Mouse (Mus musculus): ENCODE measurements around the gene Qdpr. TPM values are rescaled to one million over a fixed set of nuclear protein-coding genes. Genes with fewer than 3 reads are reported as not detected.

Gene Qdpr
- polyA plus RNA-seq, 1 experiment from 2014 or later: 85.3 TPM

- Histone ChIP-seq H3K4me1 (replicated peaks) (peaks cover 6% of the 10 kb centered on the region), H3K27me3 (no peaks in the 10 kb centered on the region), H3K9ac (no peak overlapping the region), H3K4me2 (no peak overlapping the region), H3K4me3 (replicated peaks) (no peak overlapping the region), H3K36me3 (replicated peaks) (no peaks in the 10 kb centered on the region), H3K27ac (replicated peaks) (no peak overlapping the region), H3K9me3 (replicated peaks) (no peaks in the 10 kb centered on the region)
- 32% methylated on average over 8 of the region's 8 CpGs for WGBS (ENCODE audit: insufficient replicate concordance)
- ATAC-seq (ENCODE audit: insufficient read depth): no peak
Observed at GRCm38 (mm10) chr5:45424021-45424886, 25.8 kb downstream of the Qdpr start.

DNA sequence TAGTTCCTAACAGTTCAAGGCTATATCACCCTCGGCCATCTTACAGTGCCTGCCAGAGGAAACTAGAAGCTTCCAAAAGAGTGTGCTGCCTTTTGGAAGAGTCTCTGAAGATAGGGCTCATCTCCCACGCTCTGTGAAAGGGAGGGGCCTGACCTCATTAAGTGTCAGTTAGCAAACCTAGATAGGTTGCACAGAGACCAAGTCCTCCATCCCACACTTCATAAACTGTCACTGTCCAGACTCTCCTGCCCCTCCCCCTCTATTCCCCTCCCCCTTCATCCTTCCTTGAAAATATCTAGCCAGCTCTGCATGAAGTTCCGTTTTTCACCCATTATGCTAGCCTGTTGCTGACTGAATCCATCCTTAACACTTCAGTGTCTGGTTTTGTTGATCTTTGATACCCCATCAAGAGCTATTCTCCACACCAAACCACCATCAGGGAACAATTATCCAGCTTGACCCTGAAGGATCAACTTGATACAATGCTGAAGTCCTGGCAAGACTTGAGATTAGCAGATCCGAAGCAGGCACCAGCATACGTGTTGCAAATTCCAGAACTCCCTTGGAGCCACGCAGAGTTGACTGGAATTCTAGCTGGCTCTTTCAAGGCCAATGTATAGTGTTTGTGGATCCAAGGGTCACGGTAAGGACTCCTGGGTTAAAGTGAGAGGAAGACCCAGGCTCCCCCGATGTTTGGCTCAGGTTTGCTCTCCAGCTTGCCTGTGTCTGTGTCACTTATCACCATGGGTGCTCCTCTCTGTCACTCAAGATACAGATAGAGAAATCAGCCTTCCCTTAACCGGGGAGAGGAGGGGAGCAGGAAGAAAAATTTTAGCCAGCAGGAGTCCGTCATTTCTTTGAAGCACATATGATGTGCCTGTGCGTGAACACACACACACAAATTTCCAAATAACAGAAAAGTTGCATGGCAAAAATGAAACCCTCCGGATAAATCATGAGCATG lies 27.9 kb downstream of the Qdpr start:
- H3K27me3 ChIP-seq: no peaks in the 10 kb centered on the region
- ATAC-seq (ENCODE audit: insufficient read depth): no peak
- H3K9ac ChIP-seq: no peak overlapping the region
- WGBS (ENCODE audit: insufficient replicate concordance): 47% methylated on average over 12 of the region's 12 CpGs
- peaks cover 6% of the 10 kb centered on the region for H3K4me1 ChIP-seq (replicated peaks)
- H3K9me3 ChIP-seq (replicated peaks): no peaks in the 10 kb centered on the region
- no peak overlapping the region for H3K4me2 ChIP-seq
- no peak overlapping the region for H3K4me3 ChIP-seq (replicated peaks)
- no peak overlapping the region for H3K27ac ChIP-seq (replicated peaks)
- no peaks in the 10 kb centered on the region for H3K36me3 ChIP-seq (replicated peaks)

GRCm38 (mm10) chr5:45419841-45420638 lies 30.0 kb downstream of the Qdpr start:
- H3K27me3 ChIP-seq: no peaks in the 10 kb centered on the region
- H3K4me3 ChIP-seq (replicated peaks): no peak overlapping the region
- H3K36me3 ChIP-seq (replicated peaks): no peaks in the 10 kb centered on the region
- peaks cover 6% of the 10 kb centered on the region for H3K4me1 ChIP-seq (replicated peaks)
- H3K4me2 ChIP-seq: no peak overlapping the region
- no peak; the same call in 1 of the 2 replicates for ATAC-seq (ENCODE audit: insufficient read depth)
- H3K9ac ChIP-seq: no peak overlapping the region
- WGBS (ENCODE audit: insufficient replicate concordance): 54% methylated on average over 10 of the region's 10 CpGs
- H3K9me3 ChIP-seq (replicated peaks): no peaks in the 10 kb centered on the region
- H3K27ac ChIP-seq (replicated peaks): no peak overlapping the region

- no peak overlapping the region for H3K9ac ChIP-seq
- H3K4me2 ChIP-seq: no peak overlapping the region
- no peak overlapping the region for H3K27ac ChIP-seq (replicated peaks)
- no peaks in the 10 kb centered on the region for H3K27me3 ChIP-seq
- no peak for ATAC-seq (ENCODE audit: insufficient read depth)
- peaks cover 6% of the 10 kb centered on the region for H3K4me1 ChIP-seq (replicated peaks)
- H3K9me3 ChIP-seq (replicated peaks): no peaks in the 10 kb centered on the region
- no peak overlapping the region for H3K4me3 ChIP-seq (replicated peaks)
- WGBS (ENCODE audit: insufficient replicate concordance): 31% methylated on average over 3 of the region's 3 CpGs
- no peaks in the 10 kb centered on the region for H3K36me3 ChIP-seq (replicated peaks)
Observed at GRCm38 (mm10) chr5:45417859-45418443, 32.1 kb downstream of the Qdpr start.

GRCm38 (mm10) chr5:45416478-45416877 lies 33.6 kb downstream of the Qdpr start:
- H3K4me3 ChIP-seq (replicated peaks): no peak overlapping the region
- H3K27ac ChIP-seq (replicated peaks): no peak overlapping the region
- H3K9me3 ChIP-seq (replicated peaks): no peaks in the 10 kb centered on the region
- no peaks in the 10 kb centered on the region for H3K4me1 ChIP-seq (replicated peaks)
- ATAC-seq (ENCODE audit: insufficient read depth): no peak
- no peaks in the 10 kb centered on the region for H3K36me3 ChIP-seq (replicated peaks)
- H3K4me2 ChIP-seq: no peak overlapping the region
- no peaks in the 10 kb centered on the region for H3K27me3 ChIP-seq
- no peak overlapping the region for H3K9ac ChIP-seq
- WGBS (ENCODE audit: insufficient replicate concordance): 47% methylated on average over 3 of the region's 3 CpGs

DNA sequence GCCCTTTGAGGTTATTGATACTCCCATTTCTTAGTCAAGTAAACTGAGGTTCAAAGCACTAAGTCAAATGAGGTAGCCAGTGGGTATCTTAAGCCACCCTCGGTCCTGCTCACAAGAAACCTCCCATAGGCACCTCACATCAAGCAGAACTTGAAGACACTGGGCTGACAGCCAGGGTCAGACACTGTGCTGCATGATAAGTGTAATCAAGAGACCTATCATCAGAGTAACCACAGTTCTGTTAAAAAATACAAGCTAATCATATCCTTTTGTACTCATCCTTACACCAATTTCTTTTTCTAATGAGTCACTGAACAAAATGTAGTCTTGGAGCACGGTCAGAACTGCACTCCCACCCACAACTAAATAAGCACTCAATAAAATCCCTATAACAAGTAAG lies 43.9 kb downstream of the Qdpr start:
- H3K4me3 ChIP-seq (replicated peaks): no peak overlapping the region
- no peaks in the 10 kb centered on the region for H3K36me3 ChIP-seq (replicated peaks)
- no peak overlapping the region for H3K9ac ChIP-seq
- no peaks in the 10 kb centered on the region for H3K27me3 ChIP-seq
- ATAC-seq (ENCODE audit: insufficient read depth): no peak
- no peaks in the 10 kb centered on the region for H3K9me3 ChIP-seq (replicated peaks)
- H3K27ac ChIP-seq (replicated peaks): no peak overlapping the region
- H3K4me2 ChIP-seq: no peak overlapping the region
- WGBS (ENCODE audit: insufficient replicate concordance): 28% methylated on average over 2 of the region's 2 CpGs
- no peaks in the 10 kb centered on the region for H3K4me1 ChIP-seq (replicated peaks)

GRCm38 (mm10) chr5:45402632-45403031 lies 47.4 kb downstream of the Qdpr start:
- WGBS (ENCODE audit: insufficient replicate concordance): 19% methylated on average over 11 of the region's 11 CpGs
- H3K27me3 ChIP-seq: no peaks in the 10 kb centered on the region

GRCm38 (mm10) chr5:45384034-45384812 lies 65.8 kb downstream of the Qdpr start:
- Histone ChIP-seq H3K9ac (no peak overlapping the region), H3K4me1 (replicated peaks) (no peaks in the 10 kb centered on the region), H3K9me3 (replicated peaks) (no peaks in the 10 kb centered on the region), H3K4me2 (no peak overlapping the region), H3K4me3 (replicated peaks) (no peak overlapping the region), H3K27me3 (no peaks in the 10 kb centered on the region), H3K27ac (replicated peaks) (no peak overlapping the region), H3K36me3 (replicated peaks) (no peaks in the 10 kb centered on the region)
- WGBS (ENCODE audit: insufficient replicate concordance): 51% methylated on average over 2 of the region's 2 CpGs
- no peak for ATAC-seq (ENCODE audit: insufficient read depth)

More at GRCm38 (mm10) chr5:45402632-45403031, 47.4 kb downstream of the Qdpr start:
- Histone ChIP-seq H3K4me2 (no peak overlapping the region), H3K4me1 (replicated peaks) (no peaks in the 10 kb centered on the region), H3K9me3 (replicated peaks) (no peaks in the 10 kb centered on the region), H3K27ac (replicated peaks) (no peak overlapping the region), H3K4me3 (replicated peaks) (no peak overlapping the region), H3K36me3 (replicated peaks) (no peaks in the 10 kb centered on the region), H3K9ac (no peak overlapping the region)
- no peak for ATAC-seq (ENCODE audit: insufficient read depth)
